Mouse (Mus musculus): Measurements from ENCODE around the gene Rhbdd2. TPM values are rescaled to one million over a fixed set of nuclear protein-coding genes. Genes with fewer than 3 reads are reported as not detected.

Rhbdd2 gene
- polyA plus RNA-seq, 1 experiment: 15.9 TPM

DNA sequence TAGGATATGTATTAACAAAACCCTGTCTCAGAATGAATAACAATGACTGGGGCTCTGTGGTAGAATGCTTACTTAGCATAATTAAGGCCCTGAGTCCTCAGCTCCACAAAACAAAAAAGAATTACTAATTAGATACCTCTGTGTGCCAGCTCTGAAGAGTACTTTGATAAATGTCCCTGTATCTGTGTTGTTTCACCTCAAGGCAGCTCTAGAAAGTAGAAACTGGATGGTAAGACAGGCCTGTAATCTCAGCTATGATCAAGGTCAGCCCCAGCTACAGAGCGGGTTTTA lies 11.1 kb downstream of the Rhbdd2 start:
- no peak for DNase-seq (ENCODE audit: low read depth, low spot score)
- 100% methylated on average over 1 of the region's 1 CpGs for WGBS

DNA sequence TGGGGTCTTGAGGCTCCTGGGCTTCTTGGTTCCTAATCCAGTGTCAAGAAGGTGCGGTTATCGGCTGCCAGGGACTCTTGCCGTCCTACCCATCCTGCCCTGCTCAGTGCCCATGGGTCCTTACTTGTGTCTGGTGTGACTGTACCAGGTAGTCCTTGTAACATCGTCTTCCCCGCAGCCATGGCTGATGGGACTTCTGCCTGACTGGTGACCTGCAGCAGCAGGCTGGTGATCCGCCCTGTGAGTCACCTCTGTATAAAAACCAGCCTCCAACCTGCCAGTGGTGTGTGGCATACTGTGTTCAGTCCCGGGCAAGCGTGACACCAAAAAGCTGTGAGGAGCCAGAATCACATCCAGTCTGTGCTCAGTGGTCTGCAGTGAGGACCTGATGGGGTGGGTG lies 11.5 kb downstream of the Rhbdd2 start:
- DNase-seq (ENCODE audit: low read depth, low spot score): no peak

DNA sequence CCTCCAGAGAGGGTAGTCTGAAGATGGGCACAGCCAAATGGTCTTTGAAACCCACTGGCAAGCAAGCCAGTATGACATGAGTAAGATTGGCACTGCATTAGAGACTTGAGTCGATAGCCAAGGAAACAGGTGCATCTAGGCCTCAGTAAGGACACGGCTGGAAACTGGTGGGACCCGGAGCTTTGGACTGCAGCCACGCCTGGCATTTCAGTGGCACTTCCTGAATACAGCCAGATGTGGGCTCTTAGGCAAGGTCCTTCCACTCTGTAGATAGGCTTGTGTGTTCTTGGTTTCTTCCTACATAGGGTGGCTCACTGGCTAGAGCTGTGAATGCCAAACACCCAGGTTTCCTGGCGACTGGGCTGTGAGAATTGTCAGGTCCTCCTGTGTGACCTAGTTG lies 12.9 kb downstream of the Rhbdd2 start:
- WGBS: 36% methylated on average over 5 of the region's 5 CpGs
- no peak for DNase-seq (ENCODE audit: low read depth, low spot score)

More for the DNA sequence above, 11.5 kb downstream of the Rhbdd2 start:
- WGBS: 86% methylated on average over 8 of the region's 8 CpGs

DNA sequence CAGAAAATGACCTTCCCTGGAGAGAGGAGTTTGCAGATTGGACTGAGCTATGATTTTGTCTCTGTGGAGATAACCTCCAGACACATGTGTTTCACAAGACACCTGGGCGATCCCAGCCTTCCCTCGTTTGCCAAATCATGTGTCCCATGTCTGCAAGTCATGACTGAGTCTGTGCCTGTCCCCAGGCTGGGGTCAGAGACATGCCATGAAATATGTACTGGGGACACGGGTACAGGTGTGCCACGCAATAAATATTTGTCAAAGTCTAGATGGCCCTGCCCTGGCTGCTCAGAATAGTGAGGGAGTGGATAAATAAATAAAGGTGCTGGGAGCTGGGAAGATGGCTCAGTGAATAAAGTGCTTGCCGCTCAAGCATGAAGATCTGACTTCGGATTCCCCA lies 13.6 kb downstream of the Rhbdd2 start:
- no peak for DNase-seq (ENCODE audit: low read depth, low spot score)
- 27% methylated on average over 6 of the region's 6 CpGs for WGBS

DNA sequence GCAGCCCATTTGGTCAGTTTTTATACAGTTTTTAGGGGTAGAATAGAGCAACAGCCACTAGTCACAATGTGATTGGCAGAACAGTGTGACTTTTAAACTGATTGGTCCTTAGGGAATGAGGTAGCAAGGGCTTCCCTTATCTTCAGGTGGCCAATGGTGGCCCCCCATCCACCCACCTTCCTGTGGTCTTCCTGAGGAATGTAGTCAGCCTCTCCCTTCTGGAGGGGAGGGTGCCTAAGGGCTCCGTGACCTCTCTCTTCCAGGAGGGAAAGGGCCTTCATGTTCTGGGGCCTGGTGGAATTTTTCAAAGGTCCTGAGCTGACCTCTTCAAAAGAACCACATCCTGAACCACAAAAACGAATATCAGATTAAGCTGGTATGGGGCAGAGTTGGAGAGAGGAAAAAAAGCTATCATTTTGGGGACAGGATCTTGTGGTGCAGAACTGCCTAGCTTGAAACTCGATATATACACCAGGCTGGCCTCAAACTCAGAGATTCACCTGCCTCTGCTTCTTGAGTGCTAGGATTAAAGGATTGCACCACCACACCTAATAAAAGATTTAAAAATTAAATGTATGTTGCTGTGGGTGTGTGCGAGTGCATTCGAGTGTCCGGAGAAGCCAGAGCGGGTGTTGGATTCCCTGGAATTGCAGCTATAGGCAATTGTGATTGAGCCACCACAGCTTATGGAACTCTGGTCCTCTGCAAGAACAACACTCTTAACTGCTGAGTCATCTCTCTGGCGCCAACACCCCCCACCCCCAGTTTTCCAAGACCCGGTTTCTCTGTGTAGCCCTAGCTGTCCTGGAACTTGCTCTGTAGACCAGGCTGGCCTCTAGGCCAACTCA lies 16.3 kb downstream of the Rhbdd2 start:
- DNase-seq (ENCODE audit: low read depth, low spot score): no peak
- 75% methylated on average over 9 of the region's 9 CpGs for WGBS

DNA sequence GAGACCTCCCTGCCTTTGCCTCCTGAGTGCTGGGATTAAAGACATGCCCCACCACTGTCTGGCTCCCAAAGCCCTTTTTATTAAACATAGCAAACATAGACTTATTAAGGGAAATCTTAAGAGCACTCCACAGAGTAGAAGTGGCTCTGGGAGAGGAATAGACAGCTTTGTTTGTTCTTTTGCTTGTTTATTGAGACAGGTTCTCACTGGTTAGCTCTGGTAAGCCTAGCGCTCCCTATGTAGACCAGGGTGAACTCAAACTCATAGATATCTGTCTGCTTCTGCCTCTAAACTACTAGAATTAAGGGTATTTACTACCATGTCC lies 16.9 kb downstream of the Rhbdd2 start:
- no peak for DNase-seq (ENCODE audit: low read depth, low spot score)
- 88% methylated on average over 1 of the region's 1 CpGs for WGBS

DNA sequence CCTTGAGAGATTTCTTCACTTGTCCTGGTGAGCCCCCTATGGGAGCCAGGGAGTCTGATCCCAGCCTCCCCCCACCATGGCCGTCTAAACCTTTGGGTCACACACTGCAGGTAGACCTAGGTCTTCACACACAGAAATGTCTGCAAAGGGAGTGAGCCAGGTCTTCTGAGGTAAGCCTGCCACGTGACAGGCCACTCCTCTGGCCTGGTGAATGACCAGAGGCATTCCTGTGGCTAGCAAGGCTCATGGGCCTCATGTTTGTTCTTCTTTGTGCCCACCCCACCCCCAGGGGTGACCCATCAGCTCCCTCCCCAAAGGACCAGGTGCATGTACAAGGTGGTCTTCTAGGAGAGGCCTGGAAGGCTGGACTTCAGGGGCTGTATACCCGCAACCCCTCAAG lies 19.1 kb downstream of the Rhbdd2 start:
- 84% methylated on average over 3 of the region's 3 CpGs for WGBS
- DNase-seq (ENCODE audit: low read depth, low spot score): no peak

DNA sequence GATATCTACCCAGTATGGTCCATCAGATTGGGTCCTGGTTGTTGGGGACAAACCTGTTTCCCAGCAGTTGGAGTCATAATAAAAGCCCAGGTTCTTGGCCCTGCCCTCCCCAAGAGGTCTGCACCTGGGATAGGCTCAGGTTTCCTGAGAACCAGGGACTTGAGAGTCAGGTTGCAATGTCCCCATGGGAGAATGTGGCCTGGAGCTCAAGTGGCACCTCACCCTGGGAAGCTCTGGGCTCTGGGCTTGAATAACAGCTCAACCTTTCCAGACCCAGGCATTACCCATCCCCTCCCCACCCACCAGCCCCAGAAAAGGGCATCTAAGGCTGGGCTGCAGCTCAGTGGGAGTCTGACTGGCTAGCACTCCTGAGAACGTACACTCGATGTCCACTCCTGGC lies 20.8 kb downstream of the Rhbdd2 start:
- 81% methylated on average over 2 of the region's 2 CpGs for WGBS
- no peak for DNase-seq (ENCODE audit: low read depth, low spot score)

DNA sequence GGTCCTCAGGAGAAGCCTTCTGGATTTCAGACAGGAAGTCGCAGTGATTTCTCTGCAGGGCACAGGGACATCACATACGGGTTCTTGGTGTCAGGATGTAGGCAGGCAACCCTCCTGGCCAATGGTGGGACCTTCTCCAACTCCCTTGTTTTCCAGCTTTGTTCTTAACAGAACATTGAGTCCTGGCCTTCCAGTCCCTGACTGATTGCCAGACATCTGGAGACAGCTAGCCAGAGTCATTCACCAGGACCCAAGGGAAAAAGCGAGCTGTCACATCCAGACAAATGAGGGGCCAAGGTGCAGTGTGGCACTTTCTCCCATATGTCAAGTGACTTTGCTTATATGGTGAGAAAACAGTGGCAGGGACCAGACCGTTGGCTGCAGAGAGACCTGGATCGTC lies 23.6 kb downstream of the Rhbdd2 start:
- DNase-seq (ENCODE audit: low read depth, low spot score): no peak
- WGBS: 79% methylated on average over 5 of the region's 5 CpGs

DNA sequence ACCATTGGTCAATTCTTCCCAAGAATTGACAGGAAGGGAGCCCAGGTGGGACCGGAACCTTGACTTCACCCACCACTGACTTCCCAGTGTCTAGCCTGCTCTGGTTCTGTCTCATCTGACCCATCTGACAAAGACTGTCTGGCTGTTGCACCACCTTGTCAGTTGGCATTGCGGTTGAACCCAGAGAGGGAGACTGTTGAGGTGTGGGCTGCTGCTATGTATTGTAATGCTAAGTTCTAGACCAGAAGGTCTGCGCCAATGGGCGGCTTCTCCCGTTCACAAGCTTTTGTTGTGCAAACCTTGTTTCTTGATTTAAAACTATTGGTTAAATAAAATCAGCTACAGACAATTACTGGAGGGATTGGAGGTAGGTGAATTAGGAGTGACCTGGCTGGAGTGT lies 24.7 kb downstream of the Rhbdd2 start:
- WGBS: 91% methylated on average over 5 of the region's 5 CpGs
- DNase-seq (ENCODE audit: low read depth, low spot score): no peak

DNA sequence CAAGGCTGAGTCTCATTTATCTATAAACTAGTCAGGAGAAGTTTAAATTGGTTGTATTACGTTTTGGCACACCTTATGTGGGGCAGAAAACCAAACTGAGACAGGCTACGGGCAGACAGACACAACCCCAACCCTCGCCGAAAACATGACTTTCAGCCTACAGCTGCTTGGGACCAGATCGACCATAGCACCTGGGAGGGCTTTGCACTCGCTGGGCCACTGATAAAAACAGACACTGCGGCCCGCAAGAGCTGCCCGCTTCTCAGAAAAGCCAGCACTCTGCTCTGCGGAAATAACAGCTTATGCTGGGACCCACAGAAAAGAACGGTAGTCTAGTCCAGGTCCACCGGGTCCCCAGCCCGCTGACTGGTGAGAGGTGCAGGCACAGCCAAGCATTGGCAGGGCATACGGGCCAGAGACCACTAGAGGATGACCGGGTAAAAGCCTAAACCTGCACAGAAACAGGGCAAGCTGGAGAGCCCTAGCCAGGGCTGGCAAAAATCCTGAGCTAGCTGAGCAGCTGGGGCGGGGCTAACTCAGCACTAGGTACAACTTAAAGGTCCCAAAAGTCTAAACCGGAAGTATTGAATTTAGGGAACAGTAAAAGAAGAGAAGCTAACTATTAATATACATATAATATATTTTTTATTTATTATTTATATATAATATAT lies 25.4 kb downstream of the Rhbdd2 start:
- WGBS: 53% methylated on average over 17 of the region's 17 CpGs
- DNase-seq (ENCODE audit: low read depth, low spot score): no peak

DNA sequence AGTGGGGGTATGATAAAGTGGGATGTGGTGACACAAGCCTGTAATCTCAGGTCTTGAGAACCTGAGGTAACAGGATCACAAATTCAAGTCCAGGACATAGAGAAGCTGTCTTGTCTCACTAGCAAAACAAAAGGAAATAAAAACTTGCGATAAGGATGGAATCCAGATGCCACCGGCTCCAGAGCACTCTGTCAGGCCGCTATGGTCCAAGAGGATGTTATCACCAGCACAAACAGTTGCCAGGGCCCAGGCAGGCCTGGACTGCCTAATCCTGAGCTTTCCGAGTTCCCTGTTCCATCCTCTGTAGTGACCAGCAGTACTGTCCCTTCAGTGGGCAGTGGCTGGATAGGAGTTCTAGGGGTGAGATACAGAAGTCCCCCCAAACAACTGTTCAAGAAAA lies 27.5 kb downstream of the Rhbdd2 start:
- 71% methylated on average over 4 of the region's 4 CpGs for WGBS
- DNase-seq (ENCODE audit: low read depth, low spot score): no peak

DNA sequence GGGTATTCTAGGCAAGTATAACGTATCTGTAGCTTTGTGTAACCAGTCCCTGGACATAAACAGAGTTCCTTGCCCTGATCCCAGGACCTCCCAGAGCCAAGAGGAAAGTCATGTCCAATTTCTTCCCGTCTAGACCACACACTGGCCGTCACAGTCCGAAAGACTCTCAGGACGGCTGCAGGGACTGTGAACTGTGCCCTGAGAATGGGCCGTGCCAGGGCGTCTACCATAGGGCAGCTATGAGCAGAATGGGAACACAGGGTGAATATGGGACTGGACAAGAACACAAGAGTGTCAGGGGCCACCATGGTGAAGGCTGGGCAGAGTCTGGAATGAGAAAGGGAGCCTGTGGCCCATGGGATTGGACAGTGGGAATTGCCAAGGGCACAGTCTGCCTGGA lies 28.1 kb downstream of the Rhbdd2 start:
- DNase-seq (ENCODE audit: low read depth, low spot score): no peak

DNA sequence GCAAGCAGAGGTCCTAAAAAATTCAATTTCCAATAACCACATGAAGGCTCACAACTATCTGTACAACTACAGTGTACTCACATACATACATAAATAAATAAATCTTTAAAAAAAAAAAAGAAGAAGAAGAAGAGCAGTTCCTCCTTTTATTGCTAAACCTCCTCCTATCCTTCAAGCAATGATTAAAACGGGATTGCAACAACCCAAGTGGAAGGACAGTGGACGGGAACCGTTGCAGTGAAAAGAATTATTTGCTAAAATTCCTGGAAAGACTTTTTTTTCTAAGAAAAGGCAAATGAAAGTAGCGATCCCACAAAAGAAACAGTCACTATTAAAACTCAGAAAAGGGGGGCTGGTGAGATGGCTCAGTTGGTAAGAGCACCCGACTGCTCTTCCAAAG lies 34.5 kb downstream of the Rhbdd2 start:
- DNase-seq (ENCODE audit: low read depth, low spot score): no peak
- 70% methylated on average over 5 of the region's 5 CpGs for WGBS

More for the DNA sequence above, 28.1 kb downstream of the Rhbdd2 start:
- WGBS: 82% methylated on average over 7 of the region's 7 CpGs

DNA sequence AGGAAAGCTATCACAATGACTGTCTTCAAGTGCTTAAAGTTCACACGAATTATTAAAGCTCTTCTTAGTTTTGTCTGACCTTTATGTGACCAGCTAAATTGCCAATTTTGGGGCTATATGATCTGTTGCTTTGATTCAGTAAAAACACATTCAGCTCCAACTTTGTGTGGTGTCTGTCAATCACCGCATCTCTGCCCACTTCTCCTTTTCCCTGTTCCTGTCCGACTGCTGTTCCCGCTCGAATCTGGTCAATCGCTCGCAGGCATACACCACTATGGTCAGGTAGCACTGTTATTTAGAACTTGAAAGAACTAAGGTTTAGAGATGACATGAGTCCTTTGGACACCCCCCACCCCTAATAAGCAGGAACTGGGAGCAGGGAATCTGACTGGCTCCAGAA lies 35.7 kb downstream of the Rhbdd2 start:
- WGBS: 81% methylated on average over 7 of the region's 7 CpGs
- no peak for DNase-seq (ENCODE audit: low read depth, low spot score)

DNA sequence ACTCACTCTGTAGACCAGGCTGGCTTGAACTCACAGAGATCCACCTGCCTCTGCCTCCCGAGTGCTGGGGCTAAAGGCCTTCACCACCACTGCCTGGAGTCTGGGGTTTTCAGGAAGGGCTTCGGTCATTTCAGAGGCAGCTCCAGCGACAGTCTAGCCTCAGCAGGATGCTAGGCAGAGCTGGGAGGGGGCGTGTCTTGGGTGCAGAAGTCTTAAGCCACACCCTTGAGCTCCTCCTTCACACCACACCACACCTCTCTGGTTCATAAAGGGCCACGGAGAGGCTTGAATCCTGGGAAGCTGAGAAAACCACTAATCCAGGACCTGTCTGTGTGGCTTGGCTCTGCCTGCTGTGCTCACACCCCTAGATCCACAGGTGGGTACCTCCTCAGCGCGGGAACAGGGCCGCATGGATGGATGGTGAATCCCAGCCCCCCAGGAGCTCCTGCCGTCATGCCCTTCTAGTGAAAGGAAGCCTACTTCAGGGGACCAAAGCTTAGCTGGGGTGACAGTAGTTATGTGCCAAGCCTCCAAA lies 37.4 kb downstream of the Rhbdd2 start, which contains the start of gene Por:
Gene Por (plus strand): TSS at position 293 of the 535 bp plus-strand sequence.
- WGBS: 19% methylated on average over 9 of the region's 9 CpGs
- DNase-seq (ENCODE audit: low read depth, low spot score): no peak

DNA sequence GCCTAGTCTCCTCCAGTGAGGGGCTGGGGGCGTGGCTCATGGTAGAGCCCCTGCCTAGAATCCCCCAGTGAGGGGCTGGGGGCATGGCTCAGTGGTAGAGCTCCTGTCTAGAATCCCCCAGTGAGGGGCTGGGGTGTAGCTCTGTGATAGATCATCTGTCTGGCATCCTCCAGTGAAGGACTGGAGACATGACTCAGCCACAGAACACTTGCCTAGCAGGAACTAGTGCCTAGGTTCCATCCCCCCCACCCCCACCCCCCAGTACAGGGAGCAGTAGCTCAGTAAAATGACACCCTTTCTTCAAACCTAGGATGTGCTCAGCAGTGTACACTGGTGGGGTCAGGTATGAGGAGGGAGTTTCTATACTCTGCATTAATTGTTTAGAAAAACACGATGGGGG lies 38.5 kb downstream of the Rhbdd2 start:
- 32% methylated on average over 2 of the region's 2 CpGs for WGBS
- DNase-seq (ENCODE audit: low read depth, low spot score): no peak

DNA sequence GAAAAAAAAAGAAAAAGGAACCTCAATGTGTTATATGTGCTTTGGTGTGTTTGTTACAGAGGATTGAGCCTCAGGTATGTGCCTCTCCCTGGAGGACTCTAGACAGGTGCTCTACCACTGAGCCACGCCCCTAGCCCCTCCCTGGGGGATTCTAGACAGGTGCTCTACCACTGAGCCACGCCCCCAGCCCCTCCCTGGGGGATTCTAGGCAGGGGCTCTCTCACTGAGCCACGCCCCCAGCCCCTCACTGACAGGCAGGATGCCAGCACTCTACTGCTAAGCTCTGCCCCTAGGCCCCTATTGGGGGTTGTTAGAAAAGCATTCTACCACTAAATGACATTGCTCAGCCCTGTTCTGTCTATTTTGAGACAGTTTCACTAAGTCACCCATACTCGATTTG lies 40.1 kb downstream of the Rhbdd2 start:
- WGBS: 19% methylated on average over 4 of the region's 4 CpGs
- DNase-seq (ENCODE audit: low read depth, low spot score): no peak

DNA sequence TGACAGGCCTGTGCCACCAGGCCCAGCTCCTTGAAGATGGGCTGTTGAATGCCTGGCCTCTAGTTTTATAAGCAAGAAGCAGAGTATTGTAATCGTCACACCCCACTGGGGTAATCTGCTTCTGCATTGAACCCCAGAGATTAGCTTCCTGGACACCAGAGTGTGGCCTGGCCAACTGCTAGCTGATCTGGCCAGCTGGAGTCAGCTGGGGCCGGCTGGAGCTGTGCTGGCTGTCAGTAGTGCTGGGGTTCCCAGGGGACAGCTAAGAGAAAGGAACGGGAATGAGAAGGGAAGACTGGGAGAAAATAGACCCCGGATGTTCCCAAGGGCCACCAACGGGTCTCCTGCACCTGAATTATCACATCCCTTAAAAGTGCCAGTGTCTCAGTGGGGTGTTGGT lies 40.6 kb downstream of the Rhbdd2 start:
- WGBS: 47% methylated on average over 5 of the region's 5 CpGs
- no peak for DNase-seq (ENCODE audit: low read depth, low spot score)

DNA sequence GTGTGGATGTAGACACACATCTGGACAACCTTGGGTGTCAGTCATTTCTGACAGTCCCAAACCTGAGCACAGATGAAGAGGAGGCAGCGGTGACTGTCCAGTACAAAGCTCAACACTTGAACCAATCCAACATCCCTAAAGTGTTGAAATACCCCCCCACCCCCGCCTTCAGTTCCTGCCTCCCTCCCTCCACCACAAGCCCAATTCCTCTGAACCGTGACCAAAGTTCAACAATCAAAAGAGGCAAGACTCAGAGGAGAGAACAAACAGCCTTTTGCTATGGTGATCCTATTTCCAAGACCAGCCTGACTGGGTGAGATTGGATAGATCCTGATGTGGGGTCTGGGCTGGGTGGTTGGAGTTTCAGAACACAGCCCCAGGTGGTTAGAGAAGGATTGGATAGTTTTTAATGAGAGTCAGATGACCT lies 41.9 kb downstream of the Rhbdd2 start:
- no peak for DNase-seq (ENCODE audit: low read depth, low spot score)
- 14% methylated on average over 3 of the region's 3 CpGs for WGBS

DNA sequence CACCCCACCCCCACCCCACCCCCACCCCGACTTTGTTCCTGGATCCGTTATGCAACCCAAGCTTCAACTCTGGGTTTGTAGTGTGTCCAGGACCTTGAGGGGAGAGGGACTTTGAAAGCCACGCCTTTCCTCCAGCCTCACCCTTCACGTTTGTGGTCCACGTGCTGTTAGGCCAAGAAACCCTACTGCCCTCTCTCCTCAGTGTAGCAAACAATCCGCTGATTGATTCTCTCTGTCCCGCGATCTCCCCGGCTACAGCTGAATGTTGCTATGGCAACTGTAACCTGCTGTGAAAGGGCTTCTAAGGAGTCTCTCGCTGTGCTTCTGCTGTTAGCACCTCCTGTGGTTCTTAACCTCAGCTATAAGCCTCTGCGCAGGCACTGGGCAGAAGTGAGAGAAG lies 42.4 kb downstream of the Rhbdd2 start:
- 5% methylated on average over 11 of the region's 11 CpGs for WGBS
- DNase-seq (ENCODE audit: low read depth, low spot score): no peak
